Mouse (Mus musculus) forebrain, embryonic 12.5 days (tissue): Measurements from ENCODE around the gene Tpst2. TPM values are rescaled to one million over a fixed set of nuclear protein-coding genes. Genes with fewer than 3 reads are reported as not detected.
A peak's percentile ranks its signal among the peaks of the same experiment; 100 is the strongest.

Source experiments
- ATAC-seq: fragments of 200-750 bp; cut with Nextera tagmentation; 2 replicates; pipeline ENCODE4 v1.8.0; 2017; ENCODE audit warnings: moderate TSS enrichment; ENCODE audit not compliant: low FRiP score
- H3K27ac ChIP-seq: fragments of 300-500 bp; sonication (generic); 2 replicates; pipeline ENCODE4 v1.5.1; 2016; ENCODE audit warnings: mild to moderate bottlenecking
- H3K27me3 ChIP-seq: fragments of 300-500 bp; sonication (generic); 2 replicates; pipeline ENCODE4 v1.6.1; 2016; ENCODE audit warnings: mild to moderate bottlenecking
- H3K36me3 ChIP-seq: fragments of 300-500 bp; sonication (generic); replicated peaks from 2 replicates; pipeline ENCODE4 v1.6.1; 2016; ENCODE audit warnings: mild to moderate bottlenecking
- H3K4me1 ChIP-seq: fragments of 300-500 bp; sonication (generic); 2 replicates; pipeline ENCODE4 v1.6.1; 2016
- H3K4me2 ChIP-seq: fragments of 300-500 bp; sonication (generic); 2 replicates; pipeline ENCODE4 v1.6.1; 2016; ENCODE audit warnings: mild to moderate bottlenecking, moderate library complexity
- H3K4me3 ChIP-seq: fragments of 300-500 bp; sonication (generic); replicated peaks from 2 replicates; pipeline ENCODE4 v1.5.1; 2016; ENCODE audit warnings: mild to moderate bottlenecking
- H3K9ac ChIP-seq: fragments of 300-500 bp; sonication (generic); 2 replicates; pipeline ENCODE4 v1.6.1; 2016; ENCODE audit warnings: mild to moderate bottlenecking
- H3K9me3 ChIP-seq: fragments of 300-500 bp; sonication (generic); 2 replicates; pipeline ENCODE4 v1.6.1; 2016
- WGBS: fragments of 180-500 bp; shearing (Covaris S2); methylation state at CpG from one replicate; pipeline ENCODE4 v1.1.7; 2016; 5-methylcytosine and 5-hydroxymethylcytosine counted together
- polyA plus RNA-seq: library from polyadenylated mRNA; unstranded; fragments of >200 nt; fragmentation: Nextera tagmentation; extraction: Ambion mirVana; gene quantifications from 2 replicates; pipeline ENCODE4 v1.2.1, GENCODE M21; 2016

Gene Tpst2
- polyA plus RNA-seq, 1 experiment from 2014 or later: 27.1 TPM

- H3K4me2 ChIP-seq: peak overlapping the region; percentile 88
- H3K4me1 ChIP-seq: peaks cover 53% of the 10 kb centered on the region
- peak; percentile 24 for ATAC-seq
- H3K36me3 ChIP-seq: no peaks in the 10 kb centered on the region
- peak overlapping the region; percentile 76 for H3K4me3 ChIP-seq
- H3K27ac ChIP-seq: peak overlapping the region; percentile 50; the same call in 1 of the 2 replicates
- peaks cover 7% of the 10 kb centered on the region; the same call in 1 of the 2 replicates for H3K27me3 ChIP-seq
- peak overlapping the region; percentile 77 for H3K9ac ChIP-seq
- WGBS: under 1% methylated on average over 24 of the region's 24 CpGs
- H3K9me3 ChIP-seq: no peaks in the 10 kb centered on the region
Observed at GRCm38 (mm10) chr5:112276907-112277348, 437 bp downstream of the Tpst2 start.

DNA sequence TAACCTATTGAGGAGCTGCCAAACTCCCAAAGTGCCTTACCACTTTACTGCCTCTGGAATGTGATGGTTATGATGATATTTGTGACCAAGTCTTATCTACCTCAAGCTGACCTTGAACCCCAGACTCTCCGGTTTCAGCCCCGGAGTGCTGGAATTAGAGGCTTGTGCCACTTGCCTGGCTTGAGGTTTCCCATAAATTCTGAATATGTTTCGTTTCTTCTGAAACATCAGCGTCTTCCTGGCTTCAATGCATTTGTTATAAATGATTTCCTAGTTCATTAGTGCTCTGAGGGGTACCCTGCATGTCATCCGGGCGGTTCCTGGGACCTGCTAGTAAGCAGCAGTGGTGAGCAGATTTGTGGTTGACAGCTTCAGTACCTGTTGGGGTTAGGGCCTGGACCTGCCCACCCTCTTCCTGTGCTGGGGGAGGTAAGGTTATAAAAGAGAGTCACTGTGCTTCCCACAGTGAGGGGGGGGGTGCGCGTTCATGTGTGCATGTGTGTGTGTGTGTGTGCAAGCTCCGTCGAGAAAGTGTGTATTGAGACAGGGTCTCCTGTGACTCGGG lies 1.5 kb downstream of the Tpst2 start:
- Histone ChIP-seq H3K27ac (no peak overlapping the region), H3K36me3 (no peaks in the 10 kb centered on the region), H3K9me3 (no peaks in the 10 kb centered on the region), H3K4me1 (peaks cover 55% of the 10 kb centered on the region), H3K4me3 (no peak overlapping the region), H3K9ac (no peak overlapping the region), H3K27me3 (peaks cover 7% of the 10 kb centered on the region; the same call in 1 of the 2 replicates), H3K4me2 (peak overlapping the region; percentile 88; the same call in 1 of the 2 replicates)
- WGBS: 90% methylated on average over 11 of the region's 11 CpGs
- no peak for ATAC-seq

DNA sequence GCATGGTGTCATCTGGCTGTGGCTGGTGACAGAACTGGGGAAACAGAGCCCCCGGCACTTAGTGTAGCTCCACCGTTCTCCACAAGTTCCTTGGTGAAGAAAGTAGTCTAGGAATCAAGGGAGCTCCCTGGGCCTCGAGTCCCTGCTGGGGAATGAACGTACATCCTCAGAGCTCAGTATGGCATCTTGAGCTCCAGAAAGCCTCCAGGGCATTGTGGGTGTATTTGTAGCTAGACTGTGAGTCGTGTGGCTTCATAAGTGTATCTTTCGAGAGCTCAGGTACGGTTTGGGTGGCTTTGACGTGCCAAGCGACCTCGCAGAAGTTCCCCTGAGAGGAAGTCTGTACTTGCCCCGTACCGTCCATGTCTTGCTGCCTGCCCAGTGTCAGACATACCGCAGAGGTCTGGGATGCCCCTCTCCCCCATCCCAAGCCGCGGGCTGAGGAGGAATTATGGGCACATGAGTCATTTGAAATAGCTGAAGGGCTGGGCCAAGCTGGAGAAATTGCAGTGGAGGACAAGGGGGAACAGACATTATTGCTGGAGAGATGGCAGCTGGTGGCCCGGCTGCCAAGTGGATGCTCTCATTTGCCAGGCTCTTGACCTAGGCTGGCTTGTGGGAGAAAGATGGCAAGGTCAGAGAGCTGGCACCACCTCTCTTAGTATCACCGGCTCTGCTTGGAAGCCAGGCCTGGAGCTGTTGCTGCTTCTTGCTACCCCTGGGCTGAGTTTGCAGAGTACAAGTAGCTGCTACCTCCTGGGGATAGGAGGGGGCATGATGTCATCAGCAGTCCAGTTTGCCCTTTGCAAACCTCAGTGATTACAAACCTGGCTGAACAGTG lies 2.9 kb downstream of the Tpst2 start:
- no peak overlapping the region for H3K27ac ChIP-seq
- peaks cover 55% of the 10 kb centered on the region for H3K4me1 ChIP-seq
- WGBS: 94% methylated on average over 17 of the region's 17 CpGs

DNA sequence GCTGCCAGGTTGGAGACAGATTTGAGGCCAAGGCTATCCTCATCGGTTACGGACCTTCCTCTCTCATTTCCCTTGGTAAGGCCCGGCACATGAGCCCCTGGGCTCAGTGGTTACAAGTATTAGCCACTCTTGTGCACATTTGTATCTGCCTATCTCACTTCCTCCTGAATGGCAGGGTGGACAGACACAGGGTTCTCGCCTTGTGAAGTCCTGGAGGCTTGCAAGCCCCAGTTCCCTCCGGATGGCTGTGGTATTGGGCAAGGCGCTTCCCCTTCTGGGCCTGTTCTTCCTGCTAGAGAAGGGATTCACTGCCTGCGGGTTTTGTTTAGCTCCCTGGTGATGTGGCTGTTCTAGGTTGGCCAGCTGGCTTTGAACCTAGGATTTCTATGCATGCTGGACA lies 3.7 kb downstream of the Tpst2 start:
- H3K4me2 ChIP-seq: 0 out of 2 replicates have a peak overlapping the region, but pooled peaks have one; percentile 11
- no peaks in the 10 kb centered on the region for H3K27me3 ChIP-seq
- no peaks in the 10 kb centered on the region for H3K9me3 ChIP-seq
- no peak overlapping the region for H3K9ac ChIP-seq
- no peaks in the 10 kb centered on the region for H3K36me3 ChIP-seq
- 84% methylated on average over 7 of the region's 7 CpGs for WGBS
- ATAC-seq: no peak
- no peak overlapping the region for H3K4me3 ChIP-seq
- peaks cover 55% of the 10 kb centered on the region for H3K4me1 ChIP-seq
- H3K27ac ChIP-seq: no peak overlapping the region

More for the DNA sequence above, 2.9 kb downstream of the Tpst2 start:
- H3K9ac ChIP-seq: no peak overlapping the region
- H3K4me2 ChIP-seq: peak overlapping the region; percentile 11; the same call in 1 of the 2 replicates
- no peak overlapping the region for H3K4me3 ChIP-seq
- H3K27me3 ChIP-seq: peaks cover 6% of the 10 kb centered on the region; the same call in 1 of the 2 replicates
- no peak for ATAC-seq
- H3K36me3 ChIP-seq: no peaks in the 10 kb centered on the region
- no peaks in the 10 kb centered on the region for H3K9me3 ChIP-seq

DNA sequence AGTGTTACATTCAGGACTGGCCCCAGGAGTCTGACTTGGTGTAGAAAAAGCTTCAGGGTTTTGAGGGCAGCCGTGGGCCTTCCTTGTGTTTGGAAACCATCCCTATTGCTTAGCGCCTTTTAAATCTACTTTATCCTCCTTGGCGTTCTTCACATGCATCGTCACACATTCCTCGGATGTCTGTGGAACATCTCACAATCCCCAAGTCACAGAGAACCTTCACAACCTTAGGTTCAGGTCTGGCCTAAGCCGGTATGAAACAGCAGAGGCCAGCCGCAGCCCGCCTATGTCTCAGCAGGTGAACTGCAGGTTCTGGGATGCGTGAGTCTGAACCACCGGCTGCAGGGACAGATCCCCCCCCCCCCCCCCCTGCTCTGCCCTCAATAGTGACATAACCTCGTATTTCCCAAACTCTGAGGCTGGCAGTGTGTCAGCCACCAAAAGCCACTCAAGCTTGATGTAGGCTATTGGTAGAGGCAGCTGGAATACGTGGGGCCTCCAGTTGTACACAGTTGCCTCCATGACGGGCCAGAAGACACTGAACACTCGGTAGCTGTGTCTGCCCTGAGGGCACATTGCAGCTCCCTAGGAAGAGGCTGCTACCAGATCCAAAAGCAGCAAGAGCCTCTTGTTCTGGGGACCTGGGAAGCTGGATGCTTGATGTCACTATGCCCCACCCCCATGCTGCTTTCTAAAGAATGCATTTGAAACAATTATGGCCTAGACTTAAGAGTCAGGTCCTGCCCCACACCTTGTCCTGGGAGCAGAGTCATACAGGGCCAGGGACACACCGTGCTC lies 4.6 kb downstream of the Tpst2 start:
- ATAC-seq: no peak
- 54% methylated on average over 15 of the region's 15 CpGs for WGBS
- Histone ChIP-seq H3K36me3 (no peaks in the 10 kb centered on the region), H3K9me3 (no peaks in the 10 kb centered on the region), H3K4me1 (peaks cover 49% of the 10 kb centered on the region), H3K4me2 (no peak overlapping the region), H3K27ac (peak overlapping the region; percentile 25; the same call in 1 of the 2 replicates), H3K27me3 (no peaks in the 10 kb centered on the region), H3K4me3 (no peak overlapping the region), H3K9ac (no peak overlapping the region)

DNA sequence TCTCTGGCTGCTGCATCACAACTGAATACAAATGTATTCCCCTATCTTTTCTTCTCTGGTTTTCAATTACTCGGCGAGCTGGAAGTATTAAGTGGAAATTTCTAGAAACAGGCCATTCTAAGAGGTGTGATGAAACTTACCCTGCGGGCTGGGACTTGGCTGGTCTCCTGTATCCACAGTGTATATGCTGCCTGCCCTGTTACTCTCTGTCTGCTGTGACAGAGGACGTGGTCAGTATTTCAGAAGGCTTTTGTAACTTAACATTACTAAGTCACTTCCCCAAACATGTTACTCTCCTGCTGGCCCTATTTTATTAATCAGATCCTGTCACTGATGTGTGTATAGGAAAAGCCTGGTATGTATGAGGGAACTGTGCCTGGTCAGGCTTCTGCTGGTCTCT lies 5.2 kb downstream of the Tpst2 start:
- Histone ChIP-seq H3K27ac (peak overlapping the region; percentile 25; the same call in 1 of the 2 replicates), H3K9me3 (no peaks in the 10 kb centered on the region), H3K36me3 (no peaks in the 10 kb centered on the region), H3K27me3 (no peaks in the 10 kb centered on the region), H3K4me2 (no peak overlapping the region), H3K9ac (no peak overlapping the region), H3K4me1 (peaks cover 49% of the 10 kb centered on the region), H3K4me3 (no peak overlapping the region)
- WGBS: 83% methylated on average over 4 of the region's 4 CpGs
- no peak for ATAC-seq

- WGBS: 71% methylated on average over 6 of the region's 6 CpGs
- no peak for ATAC-seq
- no peaks in the 10 kb centered on the region for H3K27me3 ChIP-seq
- H3K36me3 ChIP-seq: no peaks in the 10 kb centered on the region
- H3K4me3 ChIP-seq: no peak overlapping the region
- no peaks in the 10 kb centered on the region for H3K9me3 ChIP-seq
- H3K4me1 ChIP-seq: peaks cover 45% of the 10 kb centered on the region
- H3K27ac ChIP-seq: no peak overlapping the region
- no peak overlapping the region for H3K9ac ChIP-seq
- no peak overlapping the region for H3K4me2 ChIP-seq
Observed at GRCm38 (mm10) chr5:112282123-112282779, 5.8 kb downstream of the Tpst2 start.

- ATAC-seq: no peak
- H3K4me2 ChIP-seq: no peak overlapping the region
- no peaks in the 10 kb centered on the region for H3K36me3 ChIP-seq
- H3K9ac ChIP-seq: no peak overlapping the region
- H3K27ac ChIP-seq: peak overlapping the region; percentile 31; the same call in 1 of the 2 replicates
- 73% methylated on average over 9 of the region's 9 CpGs for WGBS
- H3K4me1 ChIP-seq: peaks cover 38% of the 10 kb centered on the region
- no peaks in the 10 kb centered on the region for H3K9me3 ChIP-seq
- H3K27me3 ChIP-seq: no peaks in the 10 kb centered on the region
- no peak overlapping the region for H3K4me3 ChIP-seq
Observed at GRCm38 (mm10) chr5:112282780-112283482, 6.4 kb downstream of the Tpst2 start.

DNA sequence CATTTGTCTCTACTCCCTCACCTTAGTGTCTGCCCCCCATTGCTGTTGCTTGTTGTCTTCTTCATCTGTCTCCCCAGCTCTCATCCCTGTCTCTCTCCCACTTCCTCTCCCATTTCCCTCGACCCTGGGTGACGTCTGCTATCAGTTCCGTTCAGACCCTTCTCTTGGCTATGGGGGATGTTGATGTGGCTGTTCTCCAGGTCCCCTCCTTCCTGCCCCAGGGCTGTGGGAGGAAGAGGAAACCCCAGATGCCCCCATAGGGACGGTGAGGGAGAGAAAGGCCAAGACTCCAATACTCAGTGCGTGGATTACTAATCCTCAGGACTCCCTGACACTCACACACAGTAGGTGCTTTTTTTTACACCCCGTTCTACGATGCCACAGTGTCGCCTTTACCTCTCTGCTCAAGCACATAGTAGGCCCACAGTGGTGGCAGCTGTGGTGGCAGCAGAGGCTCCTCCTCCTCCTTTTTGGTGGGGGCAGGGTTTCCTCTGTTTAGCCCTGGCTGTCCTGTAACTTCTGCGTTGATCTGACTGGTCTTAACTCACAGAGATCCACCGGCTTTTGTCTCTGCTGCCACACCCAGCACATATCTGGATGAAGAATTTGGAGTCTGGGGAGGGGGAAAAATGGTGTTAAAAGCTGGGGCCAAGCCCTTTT lies 7.2 kb downstream of the Tpst2 start:
- WGBS: 79% methylated on average over 10 of the region's 10 CpGs

GRCm38 (mm10) chr5:112284203-112284582 lies 7.7 kb downstream of the Tpst2 start:
- H3K4me3 ChIP-seq: no peak overlapping the region
- H3K4me2 ChIP-seq: no peak overlapping the region
- H3K4me1 ChIP-seq: peaks cover 27% of the 10 kb centered on the region
- H3K27ac ChIP-seq: no peak overlapping the region
- ATAC-seq: no peak
- 90% methylated on average over 7 of the region's 7 CpGs for WGBS
- no peaks in the 10 kb centered on the region for H3K9me3 ChIP-seq
- H3K27me3 ChIP-seq: no peaks in the 10 kb centered on the region
- H3K36me3 ChIP-seq: no peaks in the 10 kb centered on the region
- no peak overlapping the region for H3K9ac ChIP-seq

More for the DNA sequence above, 7.2 kb downstream of the Tpst2 start:
- H3K27me3 ChIP-seq: no peaks in the 10 kb centered on the region
- H3K4me3 ChIP-seq: no peak overlapping the region
- no peak overlapping the region for H3K9ac ChIP-seq
- no peaks in the 10 kb centered on the region for H3K9me3 ChIP-seq
- peaks cover 31% of the 10 kb centered on the region for H3K4me1 ChIP-seq
- no peaks in the 10 kb centered on the region for H3K36me3 ChIP-seq
- no peak overlapping the region for H3K27ac ChIP-seq
- no peak overlapping the region for H3K4me2 ChIP-seq
- ATAC-seq: no peak

DNA sequence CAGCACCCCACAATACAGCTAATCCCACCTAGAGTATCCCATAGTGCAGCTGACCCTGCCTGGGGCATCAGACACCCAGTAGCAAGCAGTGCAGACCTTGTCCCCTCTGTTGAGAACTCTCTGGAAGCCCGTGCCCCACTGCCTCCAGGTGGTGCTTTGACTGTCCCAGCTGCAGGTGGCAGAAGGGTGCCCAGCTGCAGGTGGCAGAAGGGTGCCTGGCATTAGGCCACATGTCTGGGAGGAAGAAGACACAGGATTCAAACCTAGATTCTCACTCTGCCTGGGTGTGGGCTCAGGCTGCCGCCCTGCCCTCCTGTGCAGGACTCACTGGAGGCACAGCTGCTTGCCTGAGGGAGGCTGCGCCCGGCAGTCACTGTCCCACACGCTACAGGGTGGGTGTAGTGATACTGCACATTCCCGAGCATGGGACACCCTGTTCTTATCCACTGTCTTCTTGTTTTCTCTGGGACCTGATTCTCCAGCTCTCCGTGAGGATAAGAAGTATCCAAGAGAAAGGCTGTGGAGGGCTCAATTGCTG lies 9.1 kb downstream of the Tpst2 start:
- H3K9ac ChIP-seq: no peak overlapping the region
- 91% methylated on average over 7 of the region's 7 CpGs for WGBS
- no peaks in the 10 kb centered on the region for H3K36me3 ChIP-seq
- ATAC-seq: no peak
- H3K4me1 ChIP-seq: peaks cover 14% of the 10 kb centered on the region
- H3K27me3 ChIP-seq: no peaks in the 10 kb centered on the region
- H3K27ac ChIP-seq: no peak overlapping the region
- H3K4me2 ChIP-seq: no peak overlapping the region
- H3K9me3 ChIP-seq: no peaks in the 10 kb centered on the region
- H3K4me3 ChIP-seq: no peak overlapping the region
